Mouse (Mus musculus) intestine, postnatal 0 days (tissue): ENCODE data around the gene Galnt16. TPM values are rescaled to one million over a fixed set of nuclear protein-coding genes. Genes with fewer than 3 reads are reported as not detected.

Source experiments
- ATAC-seq: fragments of 200-750 bp; cut with Nextera tagmentation; 2 replicates; pipeline ENCODE4 v1.8.0; 2017; ENCODE audit warnings: mild to moderate bottlenecking, moderate TSS enrichment, moderate library complexity
- H3K27ac ChIP-seq: fragments of 300-500 bp; sonication (generic); 2 replicates; pipeline ENCODE4 v1.5.1; 2014; ENCODE audit warnings: mild to moderate bottlenecking, low read depth, low read length, moderate library complexity
- H3K27me3 ChIP-seq: fragments of 300-500 bp; sonication (generic); replicated peaks from 2 replicates; pipeline ENCODE4 v1.6.1; 2014; ENCODE audit warnings: low read length, mixed read lengths; ENCODE audit not compliant: control insufficient read depth, insufficient read depth
- H3K36me3 ChIP-seq: fragments of 300-500 bp; sonication (generic); 2 replicates; pipeline ENCODE4 v1.6.1; 2014; ENCODE audit warnings: mild to moderate bottlenecking, moderate library complexity; ENCODE audit not compliant: control insufficient read depth, insufficient read depth
- H3K4me1 ChIP-seq: fragments of 300-500 bp; sonication (generic); replicated peaks from 2 replicates; pipeline ENCODE4 v1.6.1; 2014; ENCODE audit warnings: antibody characterized with exemption, low read length, mixed read lengths; ENCODE audit not compliant: control insufficient read depth, insufficient read depth
- H3K4me2 ChIP-seq: fragments of 300-500 bp; sonication (generic); replicated peaks from 2 replicates; pipeline ENCODE4 v1.6.1; 2014; ENCODE audit warnings: low read depth, mild to moderate bottlenecking, moderate library complexity
- H3K4me3 ChIP-seq: fragments of 300-500 bp; sonication (generic); 2 replicates; pipeline ENCODE4 v1.5.1; 2014; ENCODE audit warnings: low read depth, low read length
- H3K9ac ChIP-seq: fragments of 300-500 bp; sonication (generic); 2 replicates; pipeline ENCODE4 v1.6.1; 2014; ENCODE audit warnings: mild to moderate bottlenecking, low read depth, low read length
- H3K9me3 ChIP-seq: fragments of 300-500 bp; sonication (generic); 2 replicates; pipeline ENCODE4 v1.6.1; 2016; ENCODE audit warnings: mixed run types; ENCODE audit not compliant: control insufficient read depth
- CTCF ChIP-seq: sonication (generic); IDR thresholded peaks from 2 replicates; pipeline ENCODE4 v1.5.1; 2016; ENCODE audit warnings: low read depth, mild to moderate bottlenecking, control low read depth, antibody characterized with exemption, moderate library complexity
- WGBS: fragments of 180-500 bp; shearing (Covaris S2); extraction: QIAGEN DNeasy Blood & Tissue Kit; methylation state at CpG from one replicate; pipeline ENCODE4 v1.1.7; 2014; 5-methylcytosine and 5-hydroxymethylcytosine counted together
- polyA plus RNA-seq: library from polyadenylated mRNA; unstranded; fragments of >200 nt; fragmentation: Nextera tagmentation; extraction: Ambion mirVana; gene quantifications from 2 replicates; pipeline ENCODE4 v1.2.1, GENCODE M21; 2015

Galnt16 gene
- polyA plus RNA-seq, 1 experiment from 2014 or later: 3.7 TPM

DNA sequence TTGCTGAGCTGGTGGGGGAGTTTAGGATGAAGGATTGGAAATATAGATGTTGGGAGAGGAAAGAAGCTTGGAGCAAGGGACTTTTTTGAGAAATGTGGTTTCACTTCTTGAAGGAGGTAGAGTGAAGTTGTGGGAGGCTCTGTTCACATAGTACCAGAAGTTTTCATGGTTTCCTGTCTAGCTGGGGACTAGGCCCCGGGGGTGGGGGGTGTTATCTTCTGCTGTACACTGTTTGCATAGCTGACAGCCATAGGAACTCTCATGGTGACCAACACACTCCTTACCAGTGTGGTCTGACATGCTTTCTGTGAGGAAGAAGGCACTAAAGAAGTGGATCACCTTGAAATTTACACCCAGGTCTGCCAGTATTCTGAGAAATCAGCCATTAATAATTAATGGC is 22.4 kb upstream of the Galnt16 start:
- Histone ChIP-seq H3K4me2 (no peak overlapping the region), H3K27me3 (no peaks in the 10 kb centered on the region), H3K9me3 (no peaks in the 10 kb centered on the region), H3K4me3 (no peak overlapping the region), H3K4me1 (no peaks in the 10 kb centered on the region), H3K27ac (no peak overlapping the region), H3K9ac (no peak overlapping the region), H3K36me3 (peaks cover 13% of the 10 kb centered on the region; the same call in 1 of the 2 replicates)
- no peak for ATAC-seq
- TF ChIP-seq CTCF: no peak
- WGBS: 44% methylated on average over 1 of the region's 1 CpGs

DNA sequence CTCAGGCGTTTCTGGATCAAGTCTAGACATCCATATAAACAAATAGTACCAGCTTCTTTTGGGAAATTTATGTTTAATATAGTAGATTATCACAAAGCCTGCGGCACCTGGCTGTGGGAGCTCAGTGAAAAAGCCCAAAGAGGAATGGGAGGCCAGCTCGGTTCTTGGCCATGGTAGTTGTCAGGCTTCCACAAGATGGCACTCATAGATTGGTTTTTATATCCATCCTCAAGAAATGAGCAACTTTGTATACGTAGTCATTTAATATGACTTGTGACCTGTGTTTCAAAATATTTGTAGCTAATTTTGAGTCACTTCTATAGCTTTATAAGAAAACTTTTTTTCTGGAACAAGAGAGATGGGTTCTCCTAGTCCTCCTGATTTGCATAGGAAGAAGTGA is 19.7 kb upstream of the Galnt16 start:
- H3K27ac ChIP-seq: no peak overlapping the region
- no peak overlapping the region for H3K4me2 ChIP-seq
- H3K9ac ChIP-seq: no peak overlapping the region
- 56% methylated on average over 4 of the region's 4 CpGs for WGBS
- ATAC-seq: no peak
- H3K4me3 ChIP-seq: no peak overlapping the region
- peak; percentile 49 for TF ChIP-seq CTCF
- H3K36me3 ChIP-seq: 0 out of 2 replicates have a peak, but pooled peaks cover 3% of the 10 kb centered on the region
- no peaks in the 10 kb centered on the region for H3K4me1 ChIP-seq
- H3K9me3 ChIP-seq: no peaks in the 10 kb centered on the region
- H3K27me3 ChIP-seq: no peaks in the 10 kb centered on the region

DNA sequence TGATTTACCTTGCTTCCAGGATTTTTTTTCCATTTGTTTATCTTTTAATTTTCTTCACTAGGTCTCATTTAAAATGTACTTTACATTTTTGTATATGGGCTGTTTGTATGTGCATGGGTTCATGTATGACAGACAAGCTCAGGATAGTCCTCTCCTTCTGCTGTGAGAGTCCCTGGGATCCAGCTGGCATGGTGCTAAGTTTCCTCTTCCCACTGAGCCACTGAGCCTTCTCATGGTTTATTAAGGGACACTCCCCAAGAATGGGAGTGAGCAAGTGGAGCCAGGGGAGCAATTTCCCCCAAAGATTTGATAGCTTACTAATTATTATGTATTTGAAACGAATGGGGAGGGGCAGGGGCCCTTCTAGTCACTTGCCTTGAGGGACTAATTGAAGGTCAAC is 17.6 kb upstream of the Galnt16 start:
- no peaks in the 10 kb centered on the region for H3K27me3 ChIP-seq
- no peak for ATAC-seq
- H3K9me3 ChIP-seq: no peaks in the 10 kb centered on the region
- H3K4me3 ChIP-seq: no peak overlapping the region
- H3K27ac ChIP-seq: no peak overlapping the region
- no peaks in the 10 kb centered on the region for H3K4me1 ChIP-seq
- 42% methylated on average over 1 of the region's 1 CpGs for WGBS
- no peak overlapping the region for H3K9ac ChIP-seq
- TF ChIP-seq CTCF: no peak
- no peak overlapping the region for H3K4me2 ChIP-seq
- 0 out of 2 replicates have a peak, but pooled peaks cover 3% of the 10 kb centered on the region for H3K36me3 ChIP-seq

DNA sequence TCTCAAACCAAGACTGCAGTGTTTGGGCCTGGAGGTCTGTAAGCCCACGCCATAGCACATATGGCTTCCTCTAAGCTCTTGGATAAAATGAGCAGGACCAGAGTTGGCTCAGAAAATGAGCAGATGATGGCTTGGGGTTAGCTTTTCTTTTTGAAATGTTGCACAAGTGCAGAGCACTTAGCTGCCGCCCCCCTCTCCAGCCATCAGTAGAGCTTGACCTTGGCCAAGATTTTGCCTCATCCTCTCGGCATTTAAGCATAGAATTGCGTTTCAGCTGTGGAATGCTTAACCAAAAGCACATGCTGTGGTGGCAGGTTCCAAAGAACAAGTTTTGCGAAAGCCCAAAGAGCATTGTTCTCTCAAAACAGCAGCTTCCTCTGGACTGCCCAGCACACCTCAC is 13.4 kb upstream of the Galnt16 start:
- Histone ChIP-seq H3K27ac (no peak overlapping the region), H3K9ac (no peak overlapping the region), H3K9me3 (no peaks in the 10 kb centered on the region), H3K4me3 (no peak overlapping the region), H3K27me3 (no peaks in the 10 kb centered on the region), H3K36me3 (0 out of 2 replicates have a peak, but pooled peaks cover 3% of the 10 kb centered on the region), H3K4me2 (no peak overlapping the region), H3K4me1 (no peaks in the 10 kb centered on the region)
- no peak for TF ChIP-seq CTCF
- ATAC-seq: no peak
- 78% methylated on average over 5 of the region's 5 CpGs for WGBS

DNA sequence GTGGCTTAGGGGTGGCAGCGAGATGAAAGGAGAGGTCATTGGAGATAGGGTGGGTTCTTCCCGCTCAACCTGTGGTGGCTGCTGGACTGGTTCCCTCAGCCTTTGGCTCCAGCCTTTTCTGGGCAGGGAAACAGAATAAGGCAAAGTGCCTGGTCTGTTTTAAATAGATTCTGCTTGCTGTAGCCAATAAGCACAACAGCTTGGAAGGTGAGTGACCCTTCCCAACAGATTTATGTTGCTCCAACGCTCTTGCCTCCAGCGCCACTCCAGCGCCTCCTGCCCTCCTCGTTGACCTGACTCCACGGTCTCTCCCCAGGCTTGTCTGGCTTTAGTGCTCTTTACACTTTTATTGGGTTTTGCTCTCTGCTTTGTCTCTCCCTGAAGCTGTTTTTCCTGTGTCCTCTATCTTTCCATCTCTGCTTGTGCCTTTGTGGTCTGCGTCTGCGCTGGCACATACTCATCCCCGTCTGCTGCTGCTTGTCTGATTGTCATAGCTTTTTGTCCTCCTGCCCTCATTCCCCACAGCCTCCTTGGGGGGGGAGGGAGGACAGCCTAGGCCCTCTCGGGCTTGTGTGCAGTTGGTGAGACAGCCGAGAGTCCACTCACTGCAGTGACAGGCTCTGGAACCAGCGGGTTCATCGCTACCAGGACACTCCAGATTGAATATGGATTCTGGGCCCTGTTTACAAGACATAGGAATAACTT is 10.9 kb upstream of the Galnt16 start:
- TF ChIP-seq CTCF: no peak

DNA sequence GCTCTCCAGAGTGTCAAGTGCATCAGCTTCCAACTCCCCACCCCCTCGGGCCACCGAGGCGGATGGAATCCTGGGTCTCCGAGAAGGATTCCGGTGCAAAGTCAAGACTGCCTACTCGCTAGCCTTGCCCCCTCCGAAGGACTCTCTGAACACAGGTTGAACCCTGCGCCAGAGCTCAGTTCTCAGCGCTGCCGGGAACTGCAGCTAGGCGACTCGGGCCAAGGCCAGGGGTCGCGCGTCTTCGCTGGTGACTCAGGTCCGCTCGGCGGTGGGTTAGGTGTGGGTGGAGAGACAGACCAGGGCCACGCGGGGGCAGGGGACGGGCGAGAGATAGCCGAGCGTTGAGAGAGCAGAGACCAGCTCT is 298 bp downstream of the Galnt16 start:
- no peaks in the 10 kb centered on the region for H3K9me3 ChIP-seq
- no peaks in the 10 kb centered on the region for H3K4me1 ChIP-seq
- ATAC-seq: no peak
- WGBS: under 1% methylated on average over 25 of the region's 25 CpGs
- H3K4me3 ChIP-seq: peak overlapping the region; percentile 49
- peak overlapping the region; percentile 81 for H3K4me2 ChIP-seq
- TF ChIP-seq CTCF: no peak
- no peak overlapping the region for H3K9ac ChIP-seq
- peaks cover 53% of the 10 kb centered on the region for H3K27me3 ChIP-seq
- H3K36me3 ChIP-seq: no peaks in the 10 kb centered on the region
- no peak overlapping the region for H3K27ac ChIP-seq

More for the DNA sequence above, 10.9 kb upstream of the Galnt16 start:
- WGBS: 56% methylated on average over 14 of the region's 14 CpGs
- H3K4me3 ChIP-seq: no peak overlapping the region
- H3K27me3 ChIP-seq: no peaks in the 10 kb centered on the region
- no peaks in the 10 kb centered on the region for H3K4me1 ChIP-seq
- no peaks in the 10 kb centered on the region for H3K9me3 ChIP-seq
- no peak overlapping the region for H3K4me2 ChIP-seq
- H3K27ac ChIP-seq: no peak overlapping the region
- H3K9ac ChIP-seq: no peak overlapping the region
- no peak for ATAC-seq
- H3K36me3 ChIP-seq: no peaks in the 10 kb centered on the region
